Mouse (Mus musculus): ENCODE results near the gene Capn10.
"Not testable (repeated sequence)": the region's sequence is repeated elsewhere in the genome, so short reads cannot be mapped to it uniquely, and the experiment has no call there.

The Capn10 gene

GRCm38 (mm10) chr1:92919775-92920174 lies 14.4 kb upstream of the Capn10 start:
- DNase-seq (ENCODE audit: low spot score in 2 of 2) = no peak

GRCm38 (mm10) chr1:92920474-92921200 lies 13.5 kb upstream of the Capn10 start:
- DNase-seq (ENCODE audit: low spot score in 2 of 2) = no peak

GRCm38 (mm10) chr1:92921496-92921895 lies 12.7 kb upstream of the Capn10 start:
- DNase-seq (ENCODE audit: low spot score in 2 of 2) = no peak

- no peak for DNase-seq (ENCODE audit: low spot score in 2 of 2)
These were observed 3.9 kb upstream of the Capn10 start for GRCm38 (mm10) chr1:92930171-92930706.

- DNase-seq (ENCODE audit: low spot score in 2 of 2) = no peak
These were observed 565 bp upstream of the Capn10 start for GRCm38 (mm10) chr1:92933611-92934010.

GRCm38 (mm10) chr1:92935054-92935962 lies 1.1 kb downstream of the Capn10 start:
- no peak for DNase-seq (ENCODE audit: low spot score in 2 of 2)

- DNase-seq (ENCODE audit: low spot score in 2 of 2) = no peak
These were observed 1.8 kb downstream of the Capn10 start for GRCm38 (mm10) chr1:92935977-92936376.

GRCm38 (mm10) chr1:92936467-92936866 lies 2.3 kb downstream of the Capn10 start:
- no peak for DNase-seq (ENCODE audit: low spot score in 2 of 2)

- no peak for DNase-seq (ENCODE audit: low spot score in 2 of 2)
These were observed 3.6 kb downstream of the Capn10 start for GRCm38 (mm10) chr1:92937797-92938196.

- DNase-seq (ENCODE audit: low spot score in 2 of 2) = no peak
These were observed 5.6 kb downstream of the Capn10 start for GRCm38 (mm10) chr1:92939746-92940145.

- no peak for DNase-seq (ENCODE audit: low spot score in 2 of 2)
These were observed 9.2 kb downstream of the Capn10 start for GRCm38 (mm10) chr1:92943219-92943989.

- DNase-seq (ENCODE audit: low spot score in 2 of 2) = no peak
These were observed 13.8 kb downstream of the Capn10 start for GRCm38 (mm10) chr1:92947966-92948365.

- DNase-seq (ENCODE audit: low spot score in 2 of 2) = no peak
These were observed 15.2 kb downstream of the Capn10 start for GRCm38 (mm10) chr1:92949426-92949825.

- DNase-seq (ENCODE audit: low spot score in 2 of 2) = no peak
These were observed 16.4 kb downstream of the Capn10 start, which contains the start of gene Gpr35 for GRCm38 (mm10) chr1:92950607-92951006. Gene Gpr35 (plus strand): TSS chr1:92950865.

- no peak for DNase-seq (ENCODE audit: low spot score in 2 of 2)
These were observed 19.5 kb downstream of the Capn10 start for GRCm38 (mm10) chr1:92953641-92954040.

GRCm38 (mm10) chr1:92956571-92957335 lies 22.6 kb downstream of the Capn10 start:
- DNase-seq (ENCODE audit: low spot score in 2 of 2) = peak; percentile 60 to 75

GRCm38 (mm10) chr1:92958999-92959398 lies 24.8 kb downstream of the Capn10 start:
- DNase-seq (ENCODE audit: low spot score in 2 of 2) = no peak

- not testable (repeated sequence) for DNase-seq (ENCODE audit: low spot score in 2 of 2)
These were observed 36.6 kb downstream of the Capn10 start for GRCm38 (mm10) chr1:92970791-92971190.

- DNase-seq (ENCODE audit: low spot score in 2 of 2) = no peak
These were observed 38.0 kb downstream of the Capn10 start for GRCm38 (mm10) chr1:92971879-92972795.

- peak in 1 of 2 experiments; percentile 28 for DNase-seq (ENCODE audit: low spot score in 2 of 2)
These were observed 38.7 kb downstream of the Capn10 start for GRCm38 (mm10) chr1:92972854-92973253.

All from frontal cortex, postnatal 14 days (tissue).